Mouse (Mus musculus) yolk sac, embryonic 10.5 days (tissue): Measurements from ENCODE around the gene Galnt6.
A peak's percentile ranks its signal among the peaks of the same experiment; 100 is the strongest.

Experiments
- DNase-seq: peaks from one replicate; pipeline ENCODE4 v3.0.0-alpha.2; 2017; ENCODE audit warnings: low spot score

The Galnt6 gene

GRCm38 (mm10) chr15:100754805-100755497 lies 25.8 kb upstream of the Galnt6 start:
- peak; percentile 59 for DNase-seq

DNA sequence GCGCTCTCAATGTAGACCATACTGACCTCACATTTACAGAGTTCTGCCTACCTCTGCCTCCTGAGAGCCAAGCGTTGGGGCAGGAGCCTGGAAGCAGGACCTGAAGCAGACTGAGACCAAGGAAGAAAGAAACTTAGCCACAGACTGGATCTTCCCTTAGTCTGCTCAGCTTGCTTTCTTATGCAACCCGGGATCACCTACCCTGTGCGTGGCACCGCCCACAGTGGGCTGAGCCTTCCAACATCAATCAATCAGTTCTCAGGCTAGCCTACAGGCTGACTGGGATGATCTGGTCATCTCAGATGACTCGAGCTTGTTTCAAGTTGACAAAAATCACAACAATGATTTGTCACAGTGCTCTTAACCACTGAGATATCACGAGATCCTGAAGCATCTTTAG lies 24.9 kb upstream of the Galnt6 start:
- no peak for DNase-seq

DNA sequence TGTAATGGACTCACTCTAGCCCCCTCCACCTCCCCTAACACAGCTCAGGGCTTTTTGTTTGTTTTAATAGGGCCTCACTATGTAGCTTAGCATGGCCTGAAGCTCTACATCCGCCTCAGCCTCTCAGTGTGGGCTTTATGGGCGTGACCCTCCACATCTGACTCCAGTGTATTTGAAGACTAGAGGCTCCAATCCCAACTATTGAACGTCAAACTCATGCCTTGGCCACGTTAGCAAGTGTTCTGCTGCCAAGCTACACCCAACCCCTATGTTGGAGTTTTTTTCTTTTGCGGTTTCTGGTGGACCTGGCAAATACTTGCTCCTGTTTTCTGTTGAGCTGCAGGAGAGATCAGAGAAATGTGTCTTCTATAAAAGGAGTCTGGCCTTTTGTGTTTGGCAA lies 23.9 kb upstream of the Galnt6 start:
- no peak for DNase-seq

DNA sequence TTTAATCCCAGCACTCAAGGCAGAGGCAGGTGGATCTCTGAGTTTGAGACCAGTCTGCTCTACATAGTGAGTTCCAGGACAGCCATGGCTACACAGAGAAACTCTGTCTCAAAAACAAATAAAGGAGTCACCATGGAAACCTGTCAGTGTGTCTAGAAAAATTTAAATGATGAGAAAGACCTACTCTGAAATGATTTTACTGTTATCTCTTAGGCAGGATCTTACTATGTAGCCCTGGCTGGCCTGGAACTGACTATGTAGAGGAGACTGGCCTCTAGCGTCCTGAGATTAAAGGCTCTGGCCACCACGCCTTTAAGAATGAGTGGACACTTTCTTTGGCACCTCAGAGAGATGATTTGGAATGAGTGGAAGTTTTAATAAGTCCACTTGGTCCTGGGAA lies 23.3 kb upstream of the Galnt6 start:
- no peak for DNase-seq

- DNase-seq = no peak
Observed at GRCm38 (mm10) chr15:100749751-100750538, 20.8 kb upstream of the Galnt6 start.

DNA sequence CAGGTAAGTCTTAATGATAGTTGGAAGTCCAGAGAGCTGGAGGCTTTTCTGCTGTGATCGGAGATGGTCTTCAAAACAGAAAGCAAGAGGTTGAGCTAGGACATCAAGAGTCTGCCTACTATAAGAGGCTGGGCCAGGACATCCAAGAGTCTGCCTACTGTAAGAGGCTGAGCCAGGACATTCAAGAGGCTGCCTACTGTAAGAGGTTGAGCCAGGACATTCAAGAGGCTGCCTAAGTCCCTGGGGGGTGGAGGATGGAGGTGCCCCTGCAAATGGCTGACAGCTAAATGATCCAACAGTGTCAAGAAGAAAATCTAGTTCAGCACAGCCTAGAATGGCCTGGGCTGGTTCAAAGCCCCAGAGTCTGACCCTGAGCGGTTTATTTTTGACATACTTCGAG lies 19.4 kb upstream of the Galnt6 start:
- no peak for DNase-seq

GRCm38 (mm10) chr15:100747121-100747963 lies 18.2 kb upstream of the Galnt6 start:
- peak; percentile 84 for DNase-seq

DNA sequence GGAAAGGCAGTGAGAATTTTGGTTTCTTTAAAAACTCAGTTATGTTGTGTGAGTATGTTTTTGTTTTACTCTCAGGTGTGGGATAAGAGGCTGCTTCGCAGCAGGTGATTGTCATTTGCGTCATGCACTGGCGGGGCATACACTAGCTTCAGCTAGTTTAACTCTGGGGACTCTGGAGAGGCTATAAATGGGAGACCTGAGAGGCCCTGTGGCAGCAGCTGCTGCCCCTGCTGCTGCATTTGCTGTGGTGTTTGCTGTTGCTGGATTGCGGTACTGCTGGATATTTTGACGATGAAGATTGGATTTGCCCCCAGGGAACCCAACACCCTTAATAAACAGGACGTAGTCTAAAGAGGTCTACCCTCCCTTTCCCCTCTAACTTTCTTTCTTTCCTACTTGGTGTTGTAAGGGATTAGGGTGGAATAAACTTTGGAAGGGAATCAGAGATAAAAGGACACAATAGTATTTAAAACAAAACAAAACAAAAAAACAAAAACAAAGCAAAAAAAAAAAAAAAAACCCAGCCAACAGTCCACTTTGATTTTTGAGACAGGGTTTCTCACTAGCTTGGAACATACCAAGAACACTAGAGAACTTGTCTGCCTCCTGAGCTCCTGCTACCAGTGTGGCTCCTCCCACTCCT lies 17.4 kb upstream of the Galnt6 start:
- no peak for DNase-seq

GRCm38 (mm10) chr15:100743238-100743637 lies 14.1 kb upstream of the Galnt6 start:
- DNase-seq = no peak

DNA sequence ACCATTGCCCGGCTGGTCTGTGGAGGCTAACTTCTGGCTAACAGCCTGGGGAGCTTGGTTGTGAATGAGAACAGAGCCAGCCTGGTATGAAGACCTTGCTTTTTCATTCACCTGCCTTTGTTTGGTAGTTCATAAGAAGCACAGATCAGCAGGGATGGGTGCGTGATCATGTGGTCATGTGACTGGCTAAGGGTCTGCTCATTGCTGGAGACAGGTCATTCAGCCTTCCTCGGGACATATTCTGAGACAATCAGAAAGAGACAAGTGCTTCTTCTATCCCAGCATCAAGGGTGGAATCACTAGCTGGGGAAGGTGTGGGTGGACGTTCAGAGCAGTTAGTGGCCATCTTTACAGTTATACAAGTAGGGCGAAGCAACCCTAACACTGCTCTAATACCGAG lies 10.3 kb upstream of the Galnt6 start:
- DNase-seq = no peak

DNA sequence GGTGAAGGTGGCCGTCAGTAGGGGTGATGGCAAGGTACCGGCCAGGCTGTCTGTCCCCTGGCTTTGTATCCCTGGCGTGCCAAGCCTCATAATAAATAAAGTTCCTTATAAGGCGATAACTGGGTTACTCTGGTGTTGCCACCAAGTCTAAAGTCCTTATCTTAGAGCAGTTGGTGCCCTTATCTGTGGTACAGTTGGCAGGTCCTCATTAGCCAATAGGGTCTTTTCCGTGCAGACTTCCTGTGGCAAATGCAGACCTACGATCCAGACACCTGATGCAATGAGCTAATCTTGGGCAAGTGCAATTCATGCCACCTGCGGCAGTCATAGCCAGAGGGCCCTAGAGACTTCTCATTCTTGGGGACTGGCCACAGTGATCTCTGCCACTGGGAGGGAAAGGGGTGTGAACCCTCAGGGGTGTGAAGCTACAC lies 9.2 kb upstream of the Galnt6 start:
- no peak for DNase-seq

- DNase-seq = no peak
Observed at GRCm38 (mm10) chr15:100737667-100738066, 8.5 kb upstream of the Galnt6 start.

DNA sequence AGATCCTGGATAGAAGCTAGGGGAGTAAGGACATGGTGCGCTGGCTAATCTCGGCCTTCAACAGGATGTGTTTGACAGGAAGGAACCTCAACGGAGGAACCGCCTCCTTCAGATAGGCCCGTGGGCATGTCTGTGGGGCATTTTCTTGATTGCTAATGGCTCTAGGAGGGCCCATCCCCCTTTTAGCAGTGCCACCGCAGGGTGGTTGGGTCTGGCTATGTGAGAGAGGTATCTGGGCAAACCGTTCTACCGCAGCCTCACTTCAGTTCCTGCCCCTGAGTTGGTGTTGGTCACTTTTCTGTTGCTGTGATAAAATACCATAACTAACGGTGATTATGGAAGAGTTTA lies 6.8 kb upstream of the Galnt6 start:
- no peak for DNase-seq

DNA sequence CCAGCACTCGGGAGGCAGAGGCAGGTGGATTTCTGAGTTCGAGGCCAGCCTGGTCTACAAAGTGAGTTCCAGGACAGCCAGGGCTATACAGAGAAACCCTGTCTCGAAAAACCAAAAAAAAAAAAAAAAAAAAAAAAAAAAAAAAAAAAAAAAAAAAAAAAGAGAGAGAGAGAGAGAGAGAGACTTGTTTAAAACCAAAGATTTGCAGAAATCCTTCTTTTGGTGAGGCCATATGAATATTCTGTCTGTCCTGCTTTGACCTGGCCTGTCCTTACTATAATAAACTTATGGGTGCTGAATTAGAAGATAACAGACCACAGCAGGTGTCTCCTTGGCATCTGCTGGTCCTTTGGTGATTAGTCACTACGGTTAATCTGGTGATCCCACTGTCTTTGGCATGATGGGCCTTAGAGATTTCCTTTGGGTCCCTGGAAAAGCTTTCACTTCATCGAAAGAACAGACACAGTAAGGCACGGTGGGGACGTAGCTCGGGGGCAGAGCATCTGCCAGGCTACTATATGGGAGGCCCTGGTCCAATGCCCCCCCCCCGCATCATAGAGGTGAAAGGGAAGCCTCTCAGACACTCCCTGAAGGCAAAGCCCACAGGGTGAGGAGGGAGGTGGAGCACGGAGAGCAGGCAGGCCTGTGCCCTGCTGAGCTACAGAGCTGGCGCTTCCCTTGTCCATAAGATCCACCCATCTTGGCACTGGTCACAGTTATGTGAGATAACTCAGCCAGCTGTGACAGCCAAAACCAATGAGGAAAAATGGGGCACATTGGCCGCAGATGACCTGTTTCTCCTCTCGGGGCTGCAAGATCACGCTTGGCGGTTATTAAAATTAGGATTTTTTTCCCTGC lies 6.1 kb upstream of the Galnt6 start:
- no peak for DNase-seq

DNA sequence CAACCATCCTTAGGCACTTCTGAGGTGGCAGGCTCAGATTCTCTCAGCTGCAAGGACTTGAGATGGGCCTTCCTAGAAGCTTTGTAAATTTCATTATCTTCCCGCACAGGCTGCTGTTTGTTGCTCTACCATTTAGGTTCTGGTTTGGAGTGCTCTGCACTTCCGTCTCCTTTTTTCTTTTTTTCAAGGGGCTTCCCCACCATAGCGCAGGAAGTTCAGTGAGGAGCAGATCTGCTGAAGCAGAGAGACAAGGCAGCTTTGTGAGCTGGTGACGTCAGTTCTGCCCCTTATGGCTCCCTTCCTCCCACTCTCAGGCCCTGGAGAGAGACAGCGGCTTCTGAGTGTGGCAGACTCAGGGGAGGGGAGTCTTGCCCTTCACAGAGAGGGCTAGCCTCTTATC lies 3.4 kb upstream of the Galnt6 start:
- no peak for DNase-seq

GRCm38 (mm10) chr15:100731081-100731480 lies 1.9 kb upstream of the Galnt6 start:
- DNase-seq = peak; percentile 59

- no peak for DNase-seq
Observed at GRCm38 (mm10) chr15:100728586-100728985, 590 bp downstream of the Galnt6 start.

- DNase-seq = no peak
Observed at GRCm38 (mm10) chr15:100727834-100728233, 1.3 kb downstream of the Galnt6 start.

DNA sequence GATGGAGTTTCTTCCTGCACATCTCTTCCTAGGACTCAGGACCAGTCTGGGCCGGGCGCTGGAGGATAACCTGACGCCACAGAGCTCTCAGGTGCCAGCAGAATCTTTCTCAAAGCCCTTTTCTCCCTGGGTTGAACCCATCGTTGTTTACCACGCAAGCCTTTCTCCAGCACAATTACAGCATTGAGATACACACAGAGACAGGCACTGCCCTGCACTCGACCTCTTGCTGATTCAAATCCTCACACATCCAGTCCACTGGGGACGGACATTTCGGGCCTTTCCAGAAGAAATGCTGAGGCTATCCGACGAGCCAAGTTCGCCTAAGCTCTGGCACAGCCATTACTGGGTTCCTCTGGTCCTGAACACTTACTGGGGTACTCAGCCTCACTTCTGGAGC lies 2.5 kb downstream of the Galnt6 start:
- no peak for DNase-seq

GRCm38 (mm10) chr15:100723505-100723904 lies 5.7 kb downstream of the Galnt6 start:
- DNase-seq = no peak

GRCm38 (mm10) chr15:100722564-100722963 lies 6.6 kb downstream of the Galnt6 start:
- DNase-seq = no peak
